Mouse (Mus musculus): ENCODE measurements around the gene Abhd12. TPM values are rescaled to one million over a fixed set of nuclear protein-coding genes. Genes with fewer than 3 reads are reported as not detected.

The Abhd12 gene
- total RNA-seq, 2 experiments from 2014 or later = 23.2 to 26.7 TPM

GRCm38 (mm10) chr2:150861128-150861527 is 43.4 kb downstream of the Abhd12 start:
- intact Hi-C loops (cut with DNase I; ENCODE audit: low total_unique reads) = no loop called here
- DNase-seq = no peak

- no peak for DNase-seq
- intact Hi-C loops (cut with DNase I; ENCODE audit: low total_unique reads) = no loop called here
These were observed 44.7 kb downstream of the Abhd12 start for GRCm38 (mm10) chr2:150859709-150860470.

DNA sequence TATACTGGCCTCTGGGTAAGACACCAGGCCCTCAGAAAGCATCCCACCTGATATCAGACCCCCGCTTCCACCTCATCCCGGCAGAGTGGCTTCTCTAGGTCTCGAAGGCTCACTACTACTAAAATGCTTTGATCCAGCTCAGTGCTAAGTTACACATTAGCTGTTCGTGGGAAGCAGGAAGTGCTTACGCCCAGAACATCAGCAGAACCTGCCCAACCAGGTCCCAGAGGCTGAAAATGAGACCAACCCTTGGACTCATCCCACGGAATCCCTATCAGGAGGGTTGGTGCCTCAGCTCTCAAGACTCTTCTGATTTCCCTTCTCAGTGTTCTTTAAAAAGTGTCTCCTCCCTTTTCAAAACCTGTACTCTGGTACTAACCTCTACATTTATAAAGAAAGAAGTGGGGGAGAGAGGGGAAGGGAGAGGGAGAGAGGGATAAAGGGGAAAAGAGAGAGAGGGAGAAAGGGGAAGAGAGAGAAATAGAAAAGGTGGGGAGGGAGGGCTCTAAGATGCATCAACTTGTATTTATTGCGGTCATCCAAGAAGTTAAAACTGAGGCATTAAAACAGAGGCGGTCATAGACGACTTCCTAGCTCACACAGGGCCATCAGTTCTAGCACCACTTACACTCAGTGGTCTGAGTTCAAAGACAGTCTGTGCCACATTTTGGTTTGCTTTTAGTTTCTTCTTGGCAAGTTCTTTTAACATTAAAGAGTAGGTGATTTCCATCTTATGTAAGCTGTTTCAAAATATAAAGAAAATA is 45.6 kb downstream of the Abhd12 start:
- intact Hi-C loops (cut with DNase I; ENCODE audit: low total_unique reads) = no loop called here
- DNase-seq = no peak

- intact Hi-C loops (cut with DNase I; ENCODE audit: low total_unique reads) = no loop called here
- no peak for DNase-seq
These were observed 49.4 kb downstream of the Abhd12 start for GRCm38 (mm10) chr2:150855186-150855585.

GRCm38 (mm10) chr2:150851251-150851650 is 53.3 kb downstream of the Abhd12 start:
- intact Hi-C loops (cut with DNase I; ENCODE audit: low total_unique reads) = no loop called here
- no peak for DNase-seq

DNA sequence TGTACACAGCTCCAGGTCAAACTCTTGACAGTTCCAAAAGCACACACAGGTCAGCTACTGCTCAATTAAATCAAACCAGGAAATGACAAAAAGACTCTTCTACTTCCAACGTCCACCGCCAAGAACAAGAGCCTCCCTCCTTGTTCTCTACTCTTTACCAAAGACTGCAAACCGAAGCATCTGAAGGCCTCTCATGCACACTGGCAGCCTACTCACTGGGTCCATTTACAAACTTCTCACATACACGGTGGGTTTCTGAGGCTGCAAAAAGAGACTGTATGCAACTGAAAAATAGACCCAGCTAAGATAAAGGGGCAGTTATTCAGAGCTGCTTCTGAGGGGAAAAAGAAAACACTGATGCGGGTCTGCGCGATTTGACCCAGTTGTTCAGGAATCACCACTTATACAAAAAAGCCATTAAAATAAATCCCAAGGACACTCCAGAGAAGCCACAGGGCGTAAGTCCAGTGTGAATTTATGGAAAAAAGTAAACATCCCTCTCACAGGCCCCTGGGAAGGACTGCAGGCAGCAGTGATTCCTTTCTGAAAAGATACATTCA is 57.0 kb downstream of the Abhd12 start:
- no peak for DNase-seq
- intact Hi-C loops (cut with DNase I; ENCODE audit: low total_unique reads) = no loop called here

GRCm38 (mm10) chr2:150844798-150845197 is 59.7 kb downstream of the Abhd12 start:
- DNase-seq = no peak

DNA sequence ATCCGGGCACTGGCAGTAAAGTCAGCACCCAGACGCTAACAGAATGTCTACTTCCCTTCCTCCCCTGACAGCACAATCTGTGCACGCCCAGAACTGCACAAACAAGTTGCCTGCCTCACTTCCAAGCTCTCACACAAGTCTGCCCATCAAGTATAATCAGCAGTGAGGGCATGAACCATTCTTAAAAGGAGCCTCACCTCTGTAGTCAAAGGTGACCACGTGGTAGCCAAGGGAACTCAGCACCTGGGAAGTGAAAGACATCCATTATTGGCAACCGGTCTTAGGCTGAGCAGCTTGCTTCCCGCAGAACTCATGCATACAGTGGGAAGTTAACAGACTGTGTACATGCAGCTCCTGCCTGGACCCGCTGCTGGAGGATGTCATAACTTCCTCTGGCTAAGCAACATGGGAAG is 62.5 kb downstream of the Abhd12 start:
- no peak for DNase-seq

More at GRCm38 (mm10) chr2:150844798-150845197, 59.7 kb downstream of the Abhd12 start:
- intact Hi-C loops (cut with DNase I; ENCODE audit: low total_unique reads) = no loop called here

GRCm38 (mm10) chr2:150841109-150841508 is 63.4 kb downstream of the Abhd12 start:
- intact Hi-C loops (cut with DNase I; ENCODE audit: low total_unique reads) = no loop called here
- no peak for DNase-seq

More for the DNA sequence above, 62.5 kb downstream of the Abhd12 start:
- intact Hi-C loops (cut with DNase I; ENCODE audit: low total_unique reads) = no loop called here

DNA sequence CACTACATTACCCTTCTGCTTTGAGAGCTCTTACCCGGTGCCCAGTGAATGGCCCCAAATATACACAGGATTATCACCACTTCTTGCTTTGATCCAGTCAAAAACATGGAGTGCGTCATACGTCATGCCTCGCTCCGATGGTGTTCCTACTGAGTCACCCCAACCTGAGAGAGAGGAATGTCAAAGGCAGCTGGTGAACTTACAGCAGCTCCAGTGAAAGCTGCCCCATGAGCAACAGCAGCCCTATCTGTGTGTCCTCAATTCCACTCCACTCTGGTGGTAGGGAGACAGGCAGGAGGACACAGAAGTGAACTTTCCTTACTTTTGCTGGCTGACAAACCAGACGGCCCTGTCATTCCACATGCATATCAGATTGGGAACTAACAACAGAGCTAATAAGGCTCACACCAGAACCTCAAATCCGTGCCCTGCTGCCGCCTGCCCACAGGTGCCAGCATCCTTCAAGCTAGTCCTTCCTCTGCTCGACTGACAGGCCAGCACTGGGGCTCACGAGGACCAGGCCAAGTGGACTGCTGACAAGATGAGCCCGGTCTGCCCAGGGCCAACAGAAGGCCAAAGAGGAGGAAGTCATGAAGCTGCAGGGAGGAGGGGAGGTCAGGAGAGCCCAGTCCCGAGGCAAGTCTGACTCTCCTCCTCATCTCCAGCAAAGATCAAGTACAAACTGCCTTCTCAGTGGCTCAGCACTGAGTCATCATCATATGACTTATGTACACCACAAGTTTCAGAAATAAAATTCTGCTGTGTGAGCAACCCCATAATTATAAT is 64.7 kb downstream of the Abhd12 start:
- no peak for DNase-seq
- intact Hi-C loops (cut with DNase I; ENCODE audit: low total_unique reads) = no loop called here

DNA sequence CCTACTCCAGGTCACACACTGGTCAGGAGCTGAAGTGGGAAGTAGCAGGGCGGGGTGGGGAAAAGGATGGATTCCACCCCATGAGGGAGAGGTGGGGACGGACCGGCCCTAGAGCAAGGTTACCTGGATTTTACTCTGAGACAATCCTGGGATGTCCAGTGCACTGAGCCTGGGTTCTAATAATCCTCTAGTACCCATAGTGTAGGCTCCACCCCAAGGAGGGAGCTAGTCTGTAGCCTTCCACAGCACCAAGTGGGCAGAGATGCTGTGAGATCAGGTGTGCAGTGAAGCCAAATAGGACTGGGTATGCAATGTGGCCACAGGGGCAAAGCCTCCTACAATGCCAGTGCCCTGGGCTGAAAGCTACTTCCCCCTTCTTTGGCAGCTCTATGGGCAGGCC is 66.8 kb downstream of the Abhd12 start:
- intact Hi-C loops (cut with DNase I; ENCODE audit: low total_unique reads) = no loop called here
- no peak for DNase-seq

- intact Hi-C loops (cut with DNase I; ENCODE audit: low total_unique reads) = no loop called here
- DNase-seq = no peak
These were observed 67.6 kb downstream of the Abhd12 start for GRCm38 (mm10) chr2:150836906-150837305.

DNA sequence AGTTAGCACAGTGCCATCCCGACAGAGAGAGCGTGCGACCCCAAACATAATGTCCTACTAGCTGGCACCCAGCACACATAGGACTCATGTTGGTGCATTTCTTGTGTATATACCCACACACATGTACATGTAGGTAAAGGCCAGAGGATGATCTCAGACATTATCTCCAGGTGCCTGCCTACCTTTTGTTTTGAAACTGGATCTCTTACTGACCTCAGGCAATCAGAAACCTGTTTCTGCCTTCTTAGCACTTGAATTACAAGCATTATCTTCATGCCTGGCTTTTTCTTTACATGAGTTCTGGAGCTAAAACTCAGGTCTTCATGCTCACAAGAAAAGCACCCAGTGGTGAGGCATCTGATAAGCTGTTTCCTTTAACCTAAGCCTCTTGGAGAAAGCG is 68.6 kb downstream of the Abhd12 start:
- intact Hi-C loops (cut with DNase I; ENCODE audit: low total_unique reads) = no loop called here
- DNase-seq = no peak

GRCm38 (mm10) chr2:150834616-150835015 is 69.9 kb downstream of the Abhd12 start:
- intact Hi-C loops (cut with DNase I; ENCODE audit: low total_unique reads) = no loop called here
- DNase-seq = no peak

DNA sequence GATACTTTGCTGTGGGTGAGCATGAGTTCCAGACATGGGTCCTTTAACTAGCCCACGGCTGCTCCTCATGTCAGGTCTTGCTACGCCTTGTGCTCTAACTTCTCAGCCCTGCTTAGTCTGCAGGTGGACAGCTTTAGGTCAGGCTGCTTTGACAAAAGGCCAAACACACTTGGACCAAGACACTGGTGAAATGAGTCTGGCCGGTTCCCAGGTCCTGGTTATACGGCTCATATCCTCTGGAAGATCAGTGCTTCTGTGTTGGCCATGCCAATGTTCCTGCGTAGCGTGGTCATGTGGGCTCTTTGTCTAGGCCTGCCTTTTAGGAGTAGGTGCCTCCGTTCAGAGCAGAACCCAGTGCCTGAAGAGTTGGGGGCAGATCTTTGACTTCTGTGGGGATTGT is 72.5 kb downstream of the Abhd12 start:
- no peak for DNase-seq
- intact Hi-C loops (cut with DNase I; ENCODE audit: low total_unique reads) = no loop called here

DNA sequence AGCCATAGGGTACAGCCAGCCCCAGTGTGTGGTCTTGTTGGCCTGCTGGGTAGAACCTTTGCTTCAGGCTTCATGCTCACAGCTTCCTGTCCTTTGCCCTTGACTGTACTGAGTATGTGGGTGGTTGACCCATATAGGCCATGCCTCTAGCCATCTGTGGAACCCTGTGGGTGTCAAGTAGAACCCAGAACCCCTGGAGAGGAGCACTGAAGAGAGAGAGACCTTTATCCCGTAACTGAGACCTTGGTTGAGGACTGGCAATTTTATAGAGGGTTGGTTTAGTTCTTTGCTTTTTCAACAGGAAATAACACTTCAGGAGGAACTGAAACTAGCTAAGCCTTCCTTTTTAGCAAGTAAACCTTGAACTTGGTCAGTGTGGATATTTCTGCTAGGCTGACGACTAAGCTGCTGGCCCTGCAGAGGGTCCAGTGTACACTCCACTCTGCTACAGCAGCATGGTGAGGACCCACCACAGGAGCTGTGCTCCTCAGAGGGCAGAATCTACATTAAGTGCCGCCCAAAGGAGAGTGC is 73.6 kb downstream of the Abhd12 start:
- intact Hi-C loops (cut with DNase I; ENCODE audit: low total_unique reads) = no loop called here
- no peak for DNase-seq

DNA sequence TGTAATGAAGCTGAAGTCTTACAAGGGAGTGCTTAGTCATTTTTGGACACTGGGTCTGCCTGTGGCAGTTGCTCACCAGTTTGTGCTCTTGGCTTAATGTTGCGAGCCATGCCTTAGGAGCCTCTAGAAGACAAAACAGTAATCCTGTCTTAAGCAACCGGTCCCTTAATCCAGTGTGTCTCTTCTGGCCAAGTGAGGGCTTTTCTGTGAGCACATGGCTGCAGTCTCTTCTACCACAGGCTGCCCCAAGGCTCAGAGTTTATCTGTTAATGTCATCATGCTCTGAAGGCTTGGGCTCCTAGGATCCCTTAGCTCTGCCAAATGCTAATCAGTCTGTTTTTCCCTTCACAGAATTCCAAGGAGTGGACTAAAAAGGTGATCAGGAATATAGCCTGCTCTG is 74.5 kb downstream of the Abhd12 start:
- intact Hi-C loops (cut with DNase I; ENCODE audit: low total_unique reads) = no loop called here
- DNase-seq = no peak

DNA sequence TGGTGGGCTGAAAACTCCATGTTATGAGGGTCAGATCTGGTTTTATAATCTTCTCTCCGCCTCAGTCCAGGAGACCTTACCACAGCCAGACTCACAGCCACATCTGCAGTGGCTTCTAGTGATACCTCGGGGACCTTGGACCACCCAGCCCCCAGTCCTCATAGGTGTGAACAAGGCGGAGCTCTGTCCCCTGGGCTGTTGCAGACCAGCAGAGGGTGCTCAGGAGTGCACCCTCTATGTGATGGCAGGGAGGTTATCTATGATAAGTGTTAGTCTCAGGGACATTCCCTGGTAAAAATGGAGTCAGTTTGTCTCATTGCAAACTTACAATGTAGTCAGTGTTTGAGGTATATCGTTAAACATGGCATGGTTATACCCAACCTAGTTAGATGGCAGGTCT is 75.9 kb downstream of the Abhd12 start:
- intact Hi-C loops (cut with DNase I; ENCODE audit: low total_unique reads) = no loop called here
- DNase-seq = no peak

DNA sequence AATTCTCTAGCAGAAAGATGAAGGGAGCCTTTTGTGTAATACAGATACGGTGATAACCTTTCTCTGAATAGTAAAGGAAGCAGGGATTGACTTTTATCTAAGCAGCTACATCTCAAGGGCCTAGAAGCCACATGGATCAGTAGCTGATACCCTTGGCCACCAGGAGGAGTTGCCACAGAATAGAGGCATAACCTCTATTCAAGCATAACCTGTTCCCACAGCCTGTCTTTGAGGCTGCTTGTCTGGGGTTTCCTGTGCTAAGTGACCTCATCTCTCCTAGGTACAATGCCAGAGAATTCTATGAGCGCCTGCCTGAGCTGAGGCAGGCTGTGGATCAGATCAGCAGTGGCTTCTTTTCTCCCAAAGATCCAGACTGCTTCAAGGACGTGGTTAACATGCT is 76.4 kb downstream of the Abhd12 start:
- intact Hi-C loops (cut with DNase I; ENCODE audit: low total_unique reads) = no loop called here
- DNase-seq = no peak

DNA sequence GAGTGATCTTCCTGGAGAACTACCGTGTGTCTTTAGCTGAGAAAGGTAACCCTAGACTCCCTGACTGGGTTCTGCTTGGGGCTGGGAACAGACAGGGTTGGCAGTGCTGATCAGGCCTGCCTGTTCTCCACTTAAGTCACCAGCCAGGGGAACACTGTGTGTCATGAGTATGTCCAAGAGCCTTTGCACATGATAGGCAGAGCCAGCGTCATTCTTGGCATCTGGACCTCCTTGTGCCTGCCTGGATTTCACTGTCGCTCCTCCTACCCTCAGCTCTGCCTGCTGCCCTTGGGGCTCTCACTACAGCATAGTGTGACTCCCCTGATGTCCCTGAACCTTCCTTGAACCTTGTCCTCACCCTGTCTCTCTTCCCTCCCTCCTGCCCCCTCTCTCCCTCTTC is 78.1 kb downstream of the Abhd12 start:
- DNase-seq = no peak
- intact Hi-C loops (cut with DNase I; ENCODE audit: low total_unique reads) = no loop called here

All from gastrocnemius, postnatal 14 days (tissue).